Mouse (Mus musculus) layer of hippocampus, postnatal 25 days (tissue): ENCODE results near the gene Stat5a. TPM values are rescaled to one million over a fixed set of nuclear protein-coding genes. Genes with fewer than 3 reads are reported as not detected.

Source experiments
- DNase-seq, 2 experiments: peaks; one replicate each; pipeline ENCODE4 v3.0.0; 2022; ENCODE audit warnings: mixed read lengths in 2 of 2, low spot score in 1 of 2; ENCODE audit errors: extremely low spot score in 1 of 2
- total RNA-seq, 2 experiments: library from RNA; stranded (reverse); gene quantifications; 2 replicates each; pipeline ENCODE4 v1.2.3; 2021

Gene Stat5a
- total RNA-seq, result 1 to 10 TPM; 1.1 to 1.7 TPM

DNA sequence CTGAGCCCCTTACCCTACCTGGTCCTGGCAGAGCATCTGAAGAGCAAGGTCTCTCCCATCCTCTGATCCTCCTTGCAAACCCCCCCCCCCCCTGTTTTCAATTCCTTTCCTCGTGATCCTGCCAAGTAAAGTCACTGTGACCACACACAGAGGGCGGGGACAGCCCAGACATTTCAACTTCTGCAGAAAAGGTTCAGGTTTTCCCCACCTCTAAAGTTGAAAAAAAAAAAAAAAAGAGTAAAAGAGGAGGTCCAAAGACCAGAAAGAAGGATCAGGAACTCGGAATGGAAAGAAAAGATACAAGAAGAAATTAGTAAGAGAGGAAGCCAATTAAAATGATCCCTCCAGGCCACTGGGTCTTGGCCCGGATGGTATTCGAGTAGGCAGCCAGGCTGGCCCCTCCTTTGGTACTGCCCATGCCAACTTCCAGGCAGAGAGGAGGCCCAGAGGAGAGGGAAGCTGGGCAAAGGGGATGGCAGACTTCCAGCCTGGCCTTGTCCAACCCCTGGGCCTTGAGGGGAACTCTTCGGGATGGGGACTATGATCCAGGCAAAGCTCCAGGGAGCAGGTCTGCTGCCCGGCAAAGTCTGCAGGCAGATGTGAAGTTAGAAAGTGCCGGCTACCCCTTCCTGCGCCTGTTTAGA, at the start of gene Stat5a:
Gene Stat5a (plus strand): TSS at position 417 of the 644 bp plus-strand sequence.
- DNase-seq, result peak in 1 of 2 experiments; percentile 49

- no peak for DNase-seq
These were observed 48.6 kb upstream of the Stat5a start for GRCm38 (mm10) chr11:100810516-100810915.

- DNase-seq, result no peak
These were observed 48.0 kb upstream of the Stat5a start for GRCm38 (mm10) chr11:100811132-100811531.

DNA sequence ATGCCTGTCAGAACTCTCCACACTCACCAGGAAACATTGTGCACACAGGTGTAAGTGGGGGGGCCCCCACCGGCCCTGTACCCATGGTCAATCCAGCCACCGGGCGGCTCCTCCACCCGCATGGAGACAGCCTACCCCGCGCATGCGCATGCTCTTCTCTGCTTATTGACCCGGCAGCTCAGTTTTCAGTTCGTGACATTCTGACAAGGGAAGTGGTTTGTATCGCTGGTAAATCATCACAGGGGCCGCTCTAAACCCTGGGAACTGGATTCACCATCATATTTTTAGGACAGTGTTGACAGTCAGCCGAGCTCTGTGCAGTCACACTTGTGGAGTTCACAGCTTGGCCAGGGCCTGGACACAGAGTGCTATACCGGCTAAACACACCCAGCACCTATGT, 44.7 kb upstream of the Stat5a start:
- DNase-seq, result no peak

DNA sequence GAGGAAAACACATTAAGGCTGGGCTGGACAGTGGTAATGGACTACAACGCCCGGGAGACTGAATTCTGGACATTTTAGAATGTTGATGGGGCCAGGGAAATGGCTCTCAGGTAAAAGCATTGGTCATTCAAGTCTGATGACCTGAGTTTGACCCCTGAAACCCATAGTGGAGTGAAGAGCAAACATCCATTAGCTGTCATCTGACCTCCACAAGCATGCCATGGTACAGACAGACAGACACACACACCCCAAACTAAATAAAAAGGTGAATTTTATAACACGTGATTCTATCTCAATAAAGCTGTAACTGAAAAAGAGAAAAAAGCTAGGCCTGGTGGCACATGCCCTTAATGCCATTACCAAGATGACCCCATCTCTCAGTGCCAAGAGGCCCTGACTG, 42.8 kb upstream of the Stat5a start:
- no peak for DNase-seq

DNA sequence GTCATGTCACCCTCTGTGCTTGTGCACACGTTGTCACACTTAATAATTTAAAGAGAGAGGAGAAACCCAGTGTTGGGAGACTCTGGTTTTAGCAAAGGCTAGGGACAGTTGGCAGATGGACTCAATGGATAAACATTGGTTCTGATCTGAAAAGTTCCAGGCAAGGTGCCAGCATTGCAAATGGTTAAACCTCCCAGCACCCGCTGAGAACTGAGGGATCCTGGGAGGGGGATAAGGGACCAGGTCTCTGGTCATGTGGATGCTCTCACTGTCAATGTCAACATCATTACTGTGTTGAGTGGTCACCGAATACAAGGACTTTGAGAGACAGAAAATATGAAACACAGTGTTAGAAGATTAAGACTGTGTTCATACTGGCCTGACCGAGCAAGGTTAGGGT, 42.4 kb upstream of the Stat5a start:
- no peak for DNase-seq

GRCm38 (mm10) chr11:100817311-100817710, 41.8 kb upstream of the Stat5a start:
- no peak for DNase-seq

- DNase-seq, result no peak
These were observed 40.7 kb upstream of the Stat5a start for GRCm38 (mm10) chr11:100818359-100819012.

GRCm38 (mm10) chr11:100819048-100819447, 40.1 kb upstream of the Stat5a start:
- DNase-seq, result no peak

- no peak for DNase-seq
These were observed 39.5 kb upstream of the Stat5a start for GRCm38 (mm10) chr11:100819626-100820025.

DNA sequence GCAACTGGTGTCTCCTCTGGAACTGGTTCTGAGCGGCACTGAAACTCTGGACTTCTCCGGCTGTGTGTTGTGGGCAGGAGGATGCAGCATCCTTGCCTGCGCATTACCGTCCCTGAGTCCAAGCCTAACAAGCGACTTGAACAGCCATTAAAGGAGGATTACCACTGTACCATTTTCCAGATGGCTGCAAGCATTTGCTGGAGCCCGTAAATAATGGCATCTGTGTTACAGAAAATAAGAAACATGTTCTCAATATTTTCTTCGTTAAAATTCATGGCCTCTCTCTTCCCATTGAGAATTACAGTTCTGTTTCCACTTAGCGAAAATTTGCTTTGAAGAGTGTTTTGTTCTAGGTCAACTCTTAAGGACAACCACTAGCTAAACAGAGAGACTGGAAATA, 39.1 kb upstream of the Stat5a start:
- no peak for DNase-seq

DNA sequence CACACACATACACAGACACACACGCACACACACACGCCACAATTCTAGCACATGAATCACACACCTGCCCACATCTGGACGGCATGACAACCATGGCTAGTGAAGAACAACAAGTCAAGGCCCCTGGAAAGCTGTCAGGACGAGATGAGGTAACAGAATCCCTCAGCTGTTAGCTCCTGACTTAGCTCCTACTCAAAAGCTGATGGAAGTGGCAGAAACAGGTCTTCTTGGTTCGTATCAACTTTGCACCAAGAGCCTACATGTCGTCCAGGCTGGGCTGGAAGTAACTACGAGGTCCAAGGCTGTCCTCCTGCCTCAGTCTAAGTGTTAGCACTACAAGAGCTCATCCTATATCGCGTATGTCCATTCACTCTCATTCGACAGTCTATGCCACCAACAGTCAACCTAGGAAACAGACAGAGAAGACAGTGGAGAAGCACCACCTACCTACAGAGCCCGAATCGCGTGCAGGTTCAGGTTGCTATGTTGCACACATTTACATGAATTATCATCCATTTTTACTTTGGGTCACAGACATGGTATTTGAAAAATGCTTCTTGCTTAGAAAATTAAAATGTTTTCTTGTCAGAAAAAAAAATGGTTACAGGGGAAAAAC, 37.4 kb upstream of the Stat5a start:
- no peak for DNase-seq

DNA sequence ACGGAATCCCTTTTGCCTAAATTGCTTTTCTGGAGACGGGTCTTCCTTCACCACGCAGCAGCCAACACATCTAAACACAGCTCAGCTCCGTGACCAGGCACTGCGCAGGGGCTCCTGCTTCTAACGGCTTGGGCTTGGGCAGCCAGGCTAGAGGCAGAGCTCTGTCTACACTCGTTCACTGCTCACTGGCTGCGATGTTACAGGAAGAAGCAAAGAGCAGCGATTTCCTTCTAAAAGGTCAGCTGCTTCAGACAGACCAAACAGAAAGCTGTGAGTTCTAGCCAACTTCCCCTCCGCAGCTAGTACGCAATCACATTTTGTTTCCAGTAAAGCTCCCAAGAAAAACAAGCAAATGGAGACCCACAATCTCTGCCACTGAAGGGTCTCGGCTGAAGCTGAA, 36.8 kb upstream of the Stat5a start:
- no peak for DNase-seq

GRCm38 (mm10) chr11:100823543-100824313, 35.4 kb upstream of the Stat5a start:
- DNase-seq, result no peak

- no peak for DNase-seq
These were observed 34.7 kb upstream of the Stat5a start for GRCm38 (mm10) chr11:100824496-100824895.

- DNase-seq, result no peak
These were observed 33.7 kb upstream of the Stat5a start for GRCm38 (mm10) chr11:100825451-100825850.

- peak in 1 of 2 experiments; percentile 28 for DNase-seq
These were observed 32.8 kb upstream of the Stat5a start for GRCm38 (mm10) chr11:100826161-100826866.

GRCm38 (mm10) chr11:100828676-100829151, 30.4 kb upstream of the Stat5a start:
- no peak for DNase-seq

DNA sequence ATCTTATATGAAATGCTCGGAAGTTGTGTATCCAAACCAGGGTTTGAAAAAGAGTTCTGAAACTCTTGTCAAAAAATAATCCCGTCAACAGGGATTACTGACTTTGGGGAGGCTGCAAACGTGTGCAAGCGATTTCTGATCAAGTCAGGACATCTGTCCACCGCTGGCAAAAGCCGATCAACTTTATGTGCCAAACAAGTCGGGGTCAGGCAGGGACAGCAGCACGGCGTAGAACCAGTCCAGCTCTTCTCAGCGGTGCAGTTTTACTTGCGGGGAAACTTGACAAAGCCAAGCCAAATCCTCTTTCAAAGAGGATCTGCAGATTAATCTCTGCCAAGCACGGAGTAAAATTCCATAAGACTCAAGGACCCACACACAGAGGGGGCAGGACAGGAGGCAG, 29.5 kb upstream of the Stat5a start:
- no peak for DNase-seq

- no peak for DNase-seq
These were observed 27.8 kb upstream of the Stat5a start for GRCm38 (mm10) chr11:100831396-100831795.
